Mouse (Mus musculus): ENCODE results near the gene Ctns. TPM values are rescaled to one million over a fixed set of nuclear protein-coding genes. Genes with fewer than 3 reads are reported as not detected.

The Ctns gene
- polyA plus RNA-seq, 1 experiment = 11.9 TPM

GRCm38 (mm10) chr11:73213956-73214355 is 15.1 kb upstream of the Ctns start:
- Histone ChIP-seq H3K27ac (ENCODE audit: insufficient read depth, low read length) (no peak overlapping the region), H3K4me3 (ENCODE audit: extremely low read depth, insufficient read depth, insufficient read length) (no peak overlapping the region), H3K27me3 (ENCODE audit: control insufficient read depth, insufficient read depth, low read length) (no peaks in the 10 kb centered on the region), H3K36me3 (ENCODE audit: control insufficient read depth, insufficient read depth, low read length) (no peaks in the 10 kb centered on the region), H3K4me1 (ENCODE audit: control insufficient read depth, insufficient read depth, insufficient read length) (no peaks in the 10 kb centered on the region)
- WGBS = 91% methylated on average over 3 of the region's 3 CpGs
- no peak for DNase-seq (ENCODE audit: low read depth in 1 of 2, low spot score in 2 of 2)
- TF ChIP-seq POLR2A (IDR thresholded peaks at IDR 0.05; ENCODE audit: low read depth, low read length) = no peak

GRCm38 (mm10) chr11:73207621-73208020 is 8.8 kb upstream of the Ctns start:
- no peaks in the 10 kb centered on the region for H3K36me3 ChIP-seq (ENCODE audit: control insufficient read depth, insufficient read depth, low read length)
- DNase-seq (ENCODE audit: low read depth in 1 of 2, low spot score in 2 of 2) = no peak
- WGBS = 89% methylated on average over 2 of the region's 2 CpGs

GRCm38 (mm10) chr11:73205194-73205593 is 6.4 kb upstream of the Ctns start:
- Histone ChIP-seq H3K4me1 (ENCODE audit: control insufficient read depth, insufficient read depth, insufficient read length) (no peaks in the 10 kb centered on the region), H3K27me3 (ENCODE audit: control insufficient read depth, insufficient read depth, low read length) (no peaks in the 10 kb centered on the region), H3K36me3 (ENCODE audit: control insufficient read depth, insufficient read depth, low read length) (no peaks in the 10 kb centered on the region), H3K27ac (ENCODE audit: insufficient read depth, low read length) (no peak overlapping the region), H3K4me3 (ENCODE audit: extremely low read depth, insufficient read depth, insufficient read length) (no peak overlapping the region)
- TF ChIP-seq CTCF (IDR thresholded peaks at IDR 0.05; ENCODE audit: extremely low read depth, insufficient read depth, insufficient read length, insufficient replicate concordance) (no peak), POLR2A (IDR thresholded peaks at IDR 0.05; ENCODE audit: low read depth, low read length) (no peak)
- no peak for DNase-seq (ENCODE audit: low read depth in 1 of 2, low spot score in 2 of 2)
- WGBS = 83% methylated on average over 7 of the region's 7 CpGs

More at GRCm38 (mm10) chr11:73207621-73208020, 8.8 kb upstream of the Ctns start:
- TF ChIP-seq CTCF (IDR thresholded peaks at IDR 0.05; ENCODE audit: extremely low read depth, insufficient read depth, insufficient read length, insufficient replicate concordance) (no peak), POLR2A (IDR thresholded peaks at IDR 0.05; ENCODE audit: low read depth, low read length) (no peak)
- Histone ChIP-seq H3K4me3 (ENCODE audit: extremely low read depth, insufficient read depth, insufficient read length) (no peak overlapping the region), H3K27me3 (ENCODE audit: control insufficient read depth, insufficient read depth, low read length) (no peaks in the 10 kb centered on the region), H3K27ac (ENCODE audit: insufficient read depth, low read length) (no peak overlapping the region), H3K4me1 (ENCODE audit: control insufficient read depth, insufficient read depth, insufficient read length) (no peaks in the 10 kb centered on the region)

GRCm38 (mm10) chr11:73203895-73204294 is 5.1 kb upstream of the Ctns start:
- Histone ChIP-seq H3K36me3 (ENCODE audit: control insufficient read depth, insufficient read depth, low read length) (no peaks in the 10 kb centered on the region), H3K27ac (ENCODE audit: insufficient read depth, low read length) (no peak overlapping the region), H3K27me3 (ENCODE audit: control insufficient read depth, insufficient read depth, low read length) (no peaks in the 10 kb centered on the region), H3K4me1 (ENCODE audit: control insufficient read depth, insufficient read depth, insufficient read length) (no peaks in the 10 kb centered on the region), H3K4me3 (ENCODE audit: extremely low read depth, insufficient read depth, insufficient read length) (no peak overlapping the region)
- WGBS = 93% methylated on average over 8 of the region's 8 CpGs
- DNase-seq (ENCODE audit: low read depth in 1 of 2, low spot score in 2 of 2) = no peak
- TF ChIP-seq CTCF (IDR thresholded peaks at IDR 0.05; ENCODE audit: extremely low read depth, insufficient read depth, insufficient read length, insufficient replicate concordance) (no peak), POLR2A (IDR thresholded peaks at IDR 0.05; ENCODE audit: low read depth, low read length) (no peak)

GRCm38 (mm10) chr11:73201597-73201996 is 2.8 kb upstream of the Ctns start:
- H3K4me1 ChIP-seq (ENCODE audit: control insufficient read depth, insufficient read depth, insufficient read length) = peaks cover 3% of the 10 kb centered on the region; the same call in 1 of the 2 replicates
- TF ChIP-seq POLR2A (IDR thresholded peaks at IDR 0.05; ENCODE audit: low read depth, low read length) = no peak
- TF ChIP-seq CTCF (IDR thresholded peaks at IDR 0.05; ENCODE audit: extremely low read depth, insufficient read depth, insufficient read length, insufficient replicate concordance) = no peak
- no peaks in the 10 kb centered on the region for H3K36me3 ChIP-seq (ENCODE audit: control insufficient read depth, insufficient read depth, low read length)
- H3K27me3 ChIP-seq (ENCODE audit: control insufficient read depth, insufficient read depth, low read length) = no peaks in the 10 kb centered on the region
- DNase-seq (ENCODE audit: low read depth in 1 of 2, low spot score in 2 of 2) = no peak
- WGBS = 63% methylated on average over 4 of the region's 4 CpGs
- H3K4me3 ChIP-seq (ENCODE audit: extremely low read depth, insufficient read depth, insufficient read length) = no peak overlapping the region
- H3K27ac ChIP-seq (ENCODE audit: insufficient read depth, low read length) = no peak overlapping the region

- H3K36me3 ChIP-seq (ENCODE audit: control insufficient read depth, insufficient read depth, low read length) = no peaks in the 10 kb centered on the region
- WGBS = 91% methylated on average over 2 of the region's 2 CpGs
- no peak for DNase-seq (ENCODE audit: low read depth in 1 of 2, low spot score in 2 of 2)
- H3K4me3 ChIP-seq (ENCODE audit: extremely low read depth, insufficient read depth, insufficient read length) = no peak overlapping the region
- H3K27ac ChIP-seq (ENCODE audit: insufficient read depth, low read length) = no peak overlapping the region
- H3K27me3 ChIP-seq (ENCODE audit: control insufficient read depth, insufficient read depth, low read length) = no peaks in the 10 kb centered on the region
- peaks cover 3% of the 10 kb centered on the region; the same call in 1 of the 2 replicates for H3K4me1 ChIP-seq (ENCODE audit: control insufficient read depth, insufficient read depth, insufficient read length)
- no peak for TF ChIP-seq CTCF (IDR thresholded peaks at IDR 0.05; ENCODE audit: extremely low read depth, insufficient read depth, insufficient read length, insufficient replicate concordance)
- no peak for TF ChIP-seq POLR2A (IDR thresholded peaks at IDR 0.05; ENCODE audit: low read depth, low read length)
Observed at GRCm38 (mm10) chr11:73201021-73201420, 2.2 kb upstream of the Ctns start.

GRCm38 (mm10) chr11:73199879-73200278 is 1.0 kb upstream of the Ctns start:
- peak overlapping the region; percentile 26; the same call in 1 of the 2 replicates for H3K27ac ChIP-seq (ENCODE audit: insufficient read depth, low read length)
- H3K36me3 ChIP-seq (ENCODE audit: control insufficient read depth, insufficient read depth, low read length) = 0 out of 2 replicates have a peak, but pooled peaks cover 1% of the 10 kb centered on the region
- no peak for TF ChIP-seq CTCF (IDR thresholded peaks at IDR 0.05; ENCODE audit: extremely low read depth, insufficient read depth, insufficient read length, insufficient replicate concordance)
- WGBS = 3% methylated on average over 12 of the region's 12 CpGs
- peak overlapping the region; percentile 75 for H3K4me3 ChIP-seq (ENCODE audit: extremely low read depth, insufficient read depth, insufficient read length)
- H3K27me3 ChIP-seq (ENCODE audit: control insufficient read depth, insufficient read depth, low read length) = no peaks in the 10 kb centered on the region
- peak; percentile 16 to 26 for DNase-seq (ENCODE audit: low read depth in 1 of 2, low spot score in 2 of 2)
- peaks cover 3% of the 10 kb centered on the region; the same call in 1 of the 2 replicates for H3K4me1 ChIP-seq (ENCODE audit: control insufficient read depth, insufficient read depth, insufficient read length)

All from spleen, adult 2 months (tissue).